Mouse (Mus musculus): ENCODE results near the gene Cyb5d1.

- TF ChIP-seq POLR2A (IDR thresholded peaks at IDR 0.05; ENCODE audit: control insufficient read depth, low read depth, low read length) (no peak), CTCF (IDR thresholded peaks at IDR 0.05; ENCODE audit: control insufficient read depth, insufficient read depth, insufficient replicate concordance, low read depth, low read length) (no peak)
Observed at GRCm38 (mm10) chr11:69390400-69391034, 4.9 kb downstream of the Cyb5d1 start.

Measured in testis, adult 2 months (tissue).